Mouse (Mus musculus) liver, adult 2 months (tissue): ENCODE results near the gene Ola1. TPM values are rescaled to one million over a fixed set of nuclear protein-coding genes. Genes with fewer than 3 reads are reported as not detected.

Experiments
- DNase-seq: peaks from one replicate; pipeline ENCODE4 v3.0.0-alpha.2; 2011; ENCODE audit warnings: low read depth, low spot score; ENCODE audit errors: extremely low read depth
- H3K27ac ChIP-seq: fragments of 200-500 bp; replicated peaks from 2 replicates; pipeline ENCODE4 v1.5.1; 2012; ENCODE audit warnings: low read depth, mild to moderate bottlenecking, control low read depth, inconsistent platforms, low read length; ENCODE audit not compliant: insufficient read depth
- H3K27me3 ChIP-seq: fragments of 200-500 bp; 2 replicates; pipeline ENCODE4 v1.6.1; 2012; ENCODE audit warnings: mild to moderate bottlenecking, moderate library complexity, low read length, inconsistent platforms; ENCODE audit not compliant: control insufficient read depth, insufficient read depth
- H3K36me3 ChIP-seq: fragments of 200-500 bp; 2 replicates; pipeline ENCODE4 v1.6.1; 2012; ENCODE audit warnings: low read length, inconsistent platforms; ENCODE audit not compliant: control insufficient read depth, insufficient read depth
- H3K4me1 ChIP-seq: fragments of 200-500 bp; 2 replicates; pipeline ENCODE4 v1.6.1; 2011; ENCODE audit warnings: low read length; ENCODE audit not compliant: control insufficient read depth, insufficient read depth
- H3K4me3 ChIP-seq: fragments of 200-500 bp; 2 replicates; pipeline ENCODE4 v1.5.1; 2011; ENCODE audit warnings: low read depth, mild to moderate bottlenecking, control low read depth, low read length, moderate library complexity; ENCODE audit not compliant: insufficient read depth
- H3K79me2 ChIP-seq: fragments of 200-500 bp; 2 replicates; pipeline ENCODE4 v1.6.1; 2012; ENCODE audit warnings: inconsistent platforms, mild to moderate bottlenecking, low read length, moderate library complexity; ENCODE audit not compliant: control insufficient read depth, insufficient read depth
- H3K9ac ChIP-seq: fragments of 200-500 bp; 2 replicates; pipeline ENCODE4 v1.6.1; 2012; ENCODE audit warnings: low read depth, mild to moderate bottlenecking, control low read depth, inconsistent platforms, low read length
- CTCF ChIP-seq: fragments of 200-500 bp; IDR thresholded peaks from 2 replicates; pipeline ENCODE4 v1.5.1; 2011; ENCODE audit warnings: low read depth, low read length, control low read depth
- POLR2A ChIP-seq: fragments of 200-500 bp; IDR thresholded peaks from 2 replicates; pipeline ENCODE4 v1.6.1; 2011; ENCODE audit warnings: low read length, control low read depth; ENCODE audit not compliant: insufficient read depth; ENCODE audit errors: extremely low read depth
- WGBS: fragments of 180-500 bp; shearing (Covaris S2); methylation state at CpG from one replicate; pipeline ENCODE4 v1.1.7; 2018; 5-methylcytosine and 5-hydroxymethylcytosine counted together
- polyA plus RNA-seq: library from polyadenylated mRNA; depleted of rRNA; stranded (reverse); fragments of >200 nt; gene quantifications from 2 replicates; pipeline ENCODE4 v1.2.3, GENCODE M21; 2012; rRNA removed
- total RNA-seq: library from RNA; depleted of rRNA; stranded (reverse); fragments of >200 nt; gene quantifications from 2 replicates; pipeline ENCODE4 v1.2.3, GENCODE M21; 2014; rRNA removed

Gene Ola1
- total and polyA plus RNA-seq, 2 experiments: 3.9 to 32.2 TPM

- Histone ChIP-seq H3K36me3 (no peaks in the 10 kb centered on the region), H3K27me3 (no peaks in the 10 kb centered on the region), H3K4me1 (no peaks in the 10 kb centered on the region), H3K27ac (no peak overlapping the region), H3K4me3 (no peak overlapping the region), H3K9ac (no peak overlapping the region), H3K79me2 (no peaks in the 10 kb centered on the region)
- TF ChIP-seq POLR2A (no peak), CTCF (no peak)
- peak; percentile 44 for DNase-seq
- WGBS: 68% methylated on average over 10 of the region's 10 CpGs
These were observed 172.1 kb downstream of the Ola1 start for GRCm38 (mm10) chr2:73046576-73046975.

DNA sequence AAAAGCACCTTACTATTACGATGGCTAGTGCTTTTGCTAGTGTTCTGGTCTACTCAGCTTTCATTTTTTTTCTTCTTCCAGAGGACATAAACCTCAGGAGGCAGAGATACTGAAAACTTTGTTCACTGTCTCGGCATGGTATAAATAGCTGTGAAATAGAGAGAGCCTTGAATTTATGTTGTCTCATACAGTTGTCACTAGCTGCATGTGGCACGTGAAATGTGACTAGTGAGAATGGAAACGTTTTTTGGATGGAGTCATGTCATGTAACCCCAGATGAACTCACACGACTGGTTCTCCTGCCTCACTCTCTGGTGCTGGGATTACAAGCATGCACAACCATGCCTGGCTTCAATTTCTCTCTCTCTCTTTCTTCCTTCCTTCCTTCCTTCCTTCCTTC lies 173.2 kb downstream of the Ola1 start:
- Histone ChIP-seq H3K36me3 (no peaks in the 10 kb centered on the region), H3K9ac (no peak overlapping the region), H3K79me2 (no peaks in the 10 kb centered on the region), H3K4me3 (no peak overlapping the region), H3K27me3 (no peaks in the 10 kb centered on the region), H3K27ac (no peak overlapping the region), H3K4me1 (no peaks in the 10 kb centered on the region)
- no peak for DNase-seq
- WGBS: 83% methylated on average over 5 of the region's 5 CpGs
- TF ChIP-seq CTCF (no peak), POLR2A (no peak)

Other genes starting within 250 kb of the Ola1 start
- 52.4 and 55.1 TPM in 2 replicates for gene Sp3, start 238.5 kb downstream of the Ola1 start, total RNA-seq
- 8.7 and 9.0 TPM in 2 replicates for gene Sp3, start 238.5 kb downstream of the Ola1 start, polyA plus RNA-seq
- gene Gm11084, start 232.2 kb downstream of the Ola1 start, total RNA-seq: not detected in 2 replicates
- not detected in 2 replicates for gene Gm11084, start 232.2 kb downstream of the Ola1 start, polyA plus RNA-seq
- not detected in 2 replicates for gene Sp9, start 53.0 kb upstream of the Ola1 start, total RNA-seq
- not detected in 2 replicates for gene Sp9, start 53.0 kb upstream of the Ola1 start, polyA plus RNA-seq
- 37.3 and 41.3 TPM in 2 replicates for gene Scrn3, start 93.7 kb upstream of the Ola1 start, total RNA-seq
- gene Scrn3, start 93.7 kb upstream of the Ola1 start, polyA plus RNA-seq: 16.0 and 18.6 TPM in 2 replicates
- 9.8 and 11.9 TPM in 2 replicates for gene Cir1, start 93.8 kb upstream of the Ola1 start, total RNA-seq
- gene Cir1, start 93.8 kb upstream of the Ola1 start, polyA plus RNA-seq: 2.0 TPM in 2 replicates
- gene Gpr155, start 167.6 kb upstream of the Ola1 start, total RNA-seq: 19.9 TPM in 2 replicates
- gene Gpr155, start 167.6 kb upstream of the Ola1 start, polyA plus RNA-seq: 13.3 and 15.1 TPM in 2 replicates